Mouse (Mus musculus) MEL (cell line): ENCODE measurements at regions not wholly inside any gene's neighbourhood (a gene's known extent, or its start where the extent isn't known, plus 50 kb on each side); places are given as distances from the start of the nearest gene placed in this dataset.

ENCODE experiments used
- CTCF ChIP-seq, 3 experiments: IDR thresholded peaks in 2 of 3; conservative IDR thresholded peaks in 1 of 3; 2 replicates each; pipeline ENCODE4 v1.5.1; 2011 to 2012; ENCODE audit warnings: low read length in 3 of 3, low read depth in 2 of 3, mild to moderate bottlenecking in 2 of 3, improper control_type of control experiment in 1 of 3, inconsistent platforms in 1 of 3, mixed read lengths in 1 of 3, moderate library complexity in 1 of 3; ENCODE audit not compliant: control insufficient read depth in 1 of 3, insufficient read depth in 1 of 3, poor library complexity in 1 of 3, severe bottlenecking in 1 of 3
- ETS1 ChIP-seq: IDR thresholded peaks from 2 replicates; pipeline ENCODE4 v1.6.1; 2012; ENCODE audit warnings: low read depth, mild to moderate bottlenecking, inconsistent platforms, low read length, improper control_type of control experiment, moderate library complexity
- GATA1 ChIP-seq: IDR thresholded peaks from 2 replicates; pipeline ENCODE4 v1.6.1; 2011; ENCODE audit warnings: low read depth, low read length, improper control_type of control experiment
- HCFC1 ChIP-seq: IDR thresholded peaks from 2 replicates; pipeline ENCODE4 v1.6.1; 2012; ENCODE audit warnings: low read depth, mild to moderate bottlenecking, inconsistent platforms, low read length, improper control_type of control experiment, moderate library complexity
- MEF2A ChIP-seq: IDR thresholded peaks from 2 replicates; pipeline ENCODE4 v1.6.1; 2014; ENCODE audit warnings: low read depth, mild to moderate bottlenecking, inconsistent platforms, low read length, improper control_type of control experiment; ENCODE audit not compliant: poor library complexity, insufficient replicate concordance, severe bottlenecking; ENCODE audit errors: extremely low read depth
- MYB ChIP-seq: IDR thresholded peaks from 2 replicates; pipeline ENCODE4 v1.6.1; 2011; ENCODE audit warnings: mild to moderate bottlenecking, low read depth, low read length, improper control_type of control experiment
- POLR2A ChIP-seq, 2 experiments: IDR thresholded peaks; 2 replicates each; pipeline ENCODE4 v1.6.1; 2011 to 2012; ENCODE audit warnings: low read length in 2 of 2, mild to moderate bottlenecking in 2 of 2, control low read depth in 1 of 2, improper control_type of control experiment in 1 of 2, low read depth in 1 of 2, moderate library complexity in 1 of 2; ENCODE audit not compliant: control insufficient read depth in 1 of 2, insufficient read depth in 1 of 2, poor library complexity in 1 of 2

DNA sequence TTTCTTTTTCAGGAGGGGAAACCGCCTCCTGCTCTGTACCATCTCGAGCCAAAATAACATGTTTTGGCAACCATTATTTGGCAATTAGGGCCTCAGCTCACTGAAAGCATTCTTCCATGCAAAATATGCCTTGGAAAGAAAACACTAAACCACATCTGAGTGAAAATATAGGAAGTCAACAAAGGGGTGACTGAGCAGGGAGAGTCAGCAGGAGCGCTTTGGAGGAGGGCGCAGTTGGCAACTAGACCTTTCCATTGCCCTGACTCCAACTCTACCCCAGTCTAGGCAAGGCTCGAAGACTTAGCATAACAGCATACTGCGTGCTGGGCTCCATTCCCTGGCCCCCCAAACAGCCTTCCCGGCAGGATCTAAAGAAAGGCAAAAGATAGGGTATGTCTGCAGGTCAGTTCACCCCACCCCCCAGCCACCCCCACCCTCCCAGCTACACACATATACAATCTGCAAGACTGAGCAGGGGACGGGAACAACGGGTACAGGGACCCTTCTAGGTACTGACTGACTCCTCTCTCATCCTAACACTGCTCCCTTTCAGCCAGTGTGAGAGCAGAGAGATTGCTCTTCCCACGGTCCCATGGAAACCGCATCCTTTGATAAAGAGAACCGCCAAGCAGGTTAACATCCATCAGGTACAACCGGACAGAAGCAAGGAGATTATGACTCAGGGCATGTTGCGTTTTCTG is 163.5 kb upstream of the Lef1 start:
- TF ChIP-seq POLR2A (IDR thresholded peaks at IDR 0.05; ENCODE audit: control insufficient read depth in 1 of 2, insufficient read depth in 1 of 2, low read depth in 1 of 2, low read length in 2 of 2, poor library complexity in 1 of 2) (no peak), MYB (no peak), ETS1 (no peak), GATA1 (no peak), CTCF (IDR thresholded peaks at IDR 0.05 in 2 of 3, conservative IDR thresholded peaks at IDR 0.05 in 1 of 3; ENCODE audit: control insufficient read depth in 1 of 3, insufficient read depth in 1 of 3, low read depth in 2 of 3, low read length in 3 of 3, poor library complexity in 1 of 3, severe bottlenecking in 1 of 3) (no peak), MEF2A (no peak), HCFC1 (no peak)
